Mouse (Mus musculus) liver, embryonic 11.5 days (tissue): Measurements from ENCODE around the gene Helz2. TPM values are rescaled to one million over a fixed set of nuclear protein-coding genes. Genes with fewer than 3 reads are reported as not detected.
A peak's percentile ranks its signal among the peaks of the same experiment; 100 is the strongest.

Source experiments
- ATAC-seq: fragments of 200-750 bp; cut with Nextera tagmentation; replicated peaks from 2 replicates; pipeline ENCODE4 v1.8.0; 2017; ENCODE audit warnings: moderate number of reproducible peaks, mild to moderate bottlenecking, moderate TSS enrichment, moderate library complexity; ENCODE audit not compliant: low FRiP score
- DNase-seq: peaks from one replicate; pipeline ENCODE4 v3.0.0-alpha.2; 2017; ENCODE audit warnings: low spot score
- H3K27ac ChIP-seq: fragments of 300-500 bp; sonication (generic); 2 replicates; pipeline ENCODE4 v1.5.1; 2014; ENCODE audit warnings: mild to moderate bottlenecking, low read depth, low read length, control low read depth
- H3K27me3 ChIP-seq: fragments of 300-500 bp; sonication (generic); replicated peaks from 2 replicates; pipeline ENCODE4 v1.6.1; 2014; ENCODE audit warnings: low read length, mixed read lengths; ENCODE audit not compliant: control insufficient read depth, insufficient read depth
- H3K36me3 ChIP-seq: fragments of 300-500 bp; sonication (generic); 2 replicates; pipeline ENCODE4 v1.6.1; 2014; ENCODE audit warnings: mild to moderate bottlenecking, low read length, moderate library complexity, mixed read lengths; ENCODE audit not compliant: control insufficient read depth, insufficient read depth
- H3K4me1 ChIP-seq: fragments of 300-500 bp; sonication (generic); replicated peaks from 2 replicates; pipeline ENCODE4 v1.6.1; 2014; ENCODE audit warnings: low read length, mixed read lengths; ENCODE audit not compliant: control insufficient read depth, insufficient read depth
- H3K4me2 ChIP-seq: fragments of 300-500 bp; sonication (generic); 2 replicates; pipeline ENCODE4 v1.6.1; 2014; ENCODE audit warnings: mild to moderate bottlenecking, control low read depth, moderate library complexity
- H3K4me3 ChIP-seq: fragments of 300-500 bp; sonication (generic); 2 replicates; pipeline ENCODE4 v1.5.1; 2014; ENCODE audit warnings: low read depth, low read length, control low read depth
- H3K9ac ChIP-seq: fragments of 300-500 bp; sonication (generic); 2 replicates; pipeline ENCODE4 v1.6.1; 2014; ENCODE audit warnings: low read depth, low read length, control low read depth
- H3K9me3 ChIP-seq: fragments of 300-500 bp; sonication (generic); 2 replicates; pipeline ENCODE4 v1.6.1; 2016; ENCODE audit warnings: low read length, inconsistent platforms, mixed read lengths; ENCODE audit not compliant: control insufficient read depth
- WGBS: fragments of 180-500 bp; shearing (Covaris S2); extraction: QIAGEN DNeasy Blood & Tissue Kit; methylation state at CpG from one replicate; pipeline ENCODE4 v1.1.7; 2014; 5-methylcytosine and 5-hydroxymethylcytosine counted together
- polyA plus RNA-seq: library from polyadenylated mRNA; unstranded; fragments of >200 nt; fragmentation: Nextera tagmentation; extraction: Ambion mirVana; gene quantifications from 2 replicates; pipeline ENCODE4 v1.2.1, GENCODE M21; 2014

The Helz2 gene
- polyA plus RNA-seq, 1 experiment from 2014 or later: 2.6 TPM

GRCm38 (mm10) chr2:181234680-181235079, 7.1 kb downstream of the Helz2 start:
- Histone ChIP-seq H3K36me3 (no peaks in the 10 kb centered on the region; the same call in 1 of the 2 replicates), H3K4me2 (no peak overlapping the region), H3K9me3 (no peaks in the 10 kb centered on the region), H3K27me3 (no peaks in the 10 kb centered on the region), H3K4me1 (no peaks in the 10 kb centered on the region), H3K27ac (no peak overlapping the region), H3K9ac (no peak overlapping the region), H3K4me3 (no peak overlapping the region)
- WGBS: 86% methylated on average over 11 of the region's 11 CpGs
- ATAC-seq (no peak), DNase-seq (no peak)

GRCm38 (mm10) chr2:181233443-181233842, 8.4 kb downstream of the Helz2 start:
- Histone ChIP-seq H3K4me3 (no peak overlapping the region), H3K4me1 (no peaks in the 10 kb centered on the region), H3K36me3 (no peaks in the 10 kb centered on the region; the same call in 1 of the 2 replicates), H3K27ac (no peak overlapping the region), H3K4me2 (no peak overlapping the region), H3K9ac (no peak overlapping the region), H3K9me3 (no peaks in the 10 kb centered on the region), H3K27me3 (no peaks in the 10 kb centered on the region)
- no peak for DNase-seq
- 90% methylated on average over 15 of the region's 15 CpGs for WGBS
- no peak for ATAC-seq

GRCm38 (mm10) chr2:181231171-181231570, 10.7 kb downstream of the Helz2 start:
- Histone ChIP-seq H3K9ac (no peak overlapping the region), H3K9me3 (no peaks in the 10 kb centered on the region), H3K4me1 (no peaks in the 10 kb centered on the region), H3K4me2 (no peak overlapping the region), H3K36me3 (no peaks in the 10 kb centered on the region; the same call in 1 of the 2 replicates), H3K27ac (no peak overlapping the region), H3K4me3 (no peak overlapping the region), H3K27me3 (no peaks in the 10 kb centered on the region)
- 78% methylated on average over 20 of the region's 20 CpGs for WGBS
- ATAC-seq (no peak), DNase-seq (no peak)

GRCm38 (mm10) chr2:181228335-181228734, 13.5 kb downstream of the Helz2 start:
- H3K9ac ChIP-seq: no peak overlapping the region
- no peak overlapping the region for H3K27ac ChIP-seq
- no peaks in the 10 kb centered on the region for H3K27me3 ChIP-seq
- ATAC-seq (no peak), DNase-seq (no peak)
- H3K4me3 ChIP-seq: no peak overlapping the region
- 54% methylated on average over 1 of the region's 1 CpGs for WGBS
- no peak overlapping the region for H3K4me2 ChIP-seq
- no peaks in the 10 kb centered on the region; the same call in 1 of the 2 replicates for H3K36me3 ChIP-seq
- H3K9me3 ChIP-seq: no peaks in the 10 kb centered on the region
- no peaks in the 10 kb centered on the region for H3K4me1 ChIP-seq

GRCm38 (mm10) chr2:181227122-181227521, 14.7 kb downstream of the Helz2 start:
- no peak for ATAC-seq
- Histone ChIP-seq H3K4me1 (no peaks in the 10 kb centered on the region), H3K27ac (no peak overlapping the region), H3K4me2 (no peak overlapping the region), H3K4me3 (no peak overlapping the region), H3K36me3 (no peaks in the 10 kb centered on the region; the same call in 1 of the 2 replicates), H3K27me3 (no peaks in the 10 kb centered on the region), H3K9me3 (no peaks in the 10 kb centered on the region), H3K9ac (no peak overlapping the region)
- DNase-seq: no peak
- 82% methylated on average over 3 of the region's 3 CpGs for WGBS

- DNase-seq (no peak), ATAC-seq (no peak)
- Histone ChIP-seq H3K4me2 (no peak overlapping the region), H3K4me3 (no peak overlapping the region), H3K27ac (no peak overlapping the region), H3K4me1 (peaks cover 5% of the 10 kb centered on the region), H3K36me3 (no peaks in the 10 kb centered on the region), H3K9ac (no peak overlapping the region), H3K9me3 (no peaks in the 10 kb centered on the region), H3K27me3 (no peaks in the 10 kb centered on the region)
- 80% methylated on average over 2 of the region's 2 CpGs for WGBS
Observed at GRCm38 (mm10) chr2:181224994-181225393, 16.8 kb downstream of the Helz2 start.

GRCm38 (mm10) chr2:181220361-181220760, 21.5 kb downstream of the Helz2 start:
- peak overlapping the region; percentile 67 for H3K4me2 ChIP-seq
- no peaks in the 10 kb centered on the region for H3K9me3 ChIP-seq
- 40% methylated on average over 2 of the region's 2 CpGs for WGBS
- no peak overlapping the region for H3K9ac ChIP-seq
- peak overlapping the region; percentile 25 for H3K4me3 ChIP-seq
- H3K36me3 ChIP-seq: no peaks in the 10 kb centered on the region
- ATAC-seq (no peak), DNase-seq (no peak)
- H3K27ac ChIP-seq: no peak overlapping the region
- H3K4me1 ChIP-seq: peaks cover 10% of the 10 kb centered on the region
- H3K27me3 ChIP-seq: peaks cover 3% of the 10 kb centered on the region; the same call in 1 of the 2 replicates

- Histone ChIP-seq H3K9ac (peak within 1 kb of the TSS; percentile 7; the same call in 1 of the 2 replicates), H3K4me2 (peak within 1 kb of the TSS; percentile 67), H3K4me1 (peaks cover 10% of the 10 kb centered on the region), H3K27ac (no peak within 1 kb of the TSS), H3K4me3 (peak within 1 kb of the TSS; percentile 25), H3K9me3 (no peaks in the 10 kb centered on the region), H3K36me3 (no peaks in the 10 kb centered on the region), H3K27me3 (peaks cover 3% of the 10 kb centered on the region; the same call in 1 of the 2 replicates)
- WGBS: 6% methylated on average over 25 of the region's 25 CpGs
- peak; percentile 75 for DNase-seq
- peak; percentile 81 for ATAC-seq
Observed at GRCm38 (mm10) chr2:181219538-181220216, 22.1 kb downstream of the Helz2 start, which contains the start of gene Fndc11. TSS of gene Fndc11 (plus strand) at chr2:181220013.
